Mouse (Mus musculus) CD8-positive naive resting alpha-beta T cell, adult 2 months (primary cell): ENCODE measurements around the gene Sema3f.

ENCODE experiments used
- DNase-seq, 2 experiments: peaks; one replicate each; pipeline ENCODE4 v3.0.0; 2022; ENCODE audit warnings: low read depth in 2 of 2, low spot score in 2 of 2

The Sema3f gene

GRCm38 (mm10) chr9:107692785-107693184 is 17.5 kb downstream of the Sema3f start:
- DNase-seq, result no peak

DNA sequence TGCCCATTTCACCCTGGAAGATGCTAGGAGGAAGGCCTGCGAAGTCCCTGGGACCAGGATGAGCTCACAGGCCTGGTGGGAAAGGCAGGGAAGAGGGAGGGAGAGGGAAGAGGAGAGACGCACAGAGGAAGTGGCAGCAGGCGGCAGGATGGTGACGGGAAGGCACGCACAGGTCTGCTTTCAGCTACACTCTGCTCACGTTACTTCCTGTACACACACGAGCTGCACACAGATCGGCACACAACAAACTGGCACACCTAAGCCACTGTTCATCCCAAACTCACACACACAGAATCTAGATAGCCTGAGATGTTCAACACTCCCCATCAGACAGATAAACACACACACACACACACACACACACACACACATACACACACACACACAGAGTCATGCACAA is 19.9 kb downstream of the Sema3f start:
- no peak for DNase-seq

- no peak for DNase-seq
Measured at GRCm38 (mm10) chr9:107688939-107689338, 21.3 kb downstream of the Sema3f start.

GRCm38 (mm10) chr9:107688415-107688814 is 21.9 kb downstream of the Sema3f start:
- DNase-seq, result no peak

GRCm38 (mm10) chr9:107685231-107685981 is 24.9 kb downstream of the Sema3f start:
- peak; percentile 31 to 47 for DNase-seq

DNA sequence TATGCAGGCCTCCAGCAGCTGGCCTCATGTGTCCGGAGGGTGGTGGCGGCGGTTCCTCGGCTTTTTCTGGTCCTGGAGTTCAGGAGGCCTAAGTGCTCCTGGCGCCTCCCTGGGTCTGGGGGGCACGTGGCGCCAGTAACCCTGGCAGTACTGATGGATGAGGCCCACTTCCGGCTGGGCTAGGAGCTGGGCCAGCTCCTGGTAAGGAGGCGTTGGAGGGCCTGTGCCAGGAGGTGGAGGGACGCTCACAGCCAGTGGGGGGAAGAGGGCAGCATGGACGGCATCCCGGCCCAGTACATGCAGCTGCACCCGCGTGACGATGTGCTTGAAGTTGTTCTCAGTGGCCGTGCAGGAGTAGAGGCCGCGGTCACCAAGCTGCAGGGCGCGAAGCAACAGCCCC is 27.9 kb downstream of the Sema3f start:
- DNase-seq, result no peak

DNA sequence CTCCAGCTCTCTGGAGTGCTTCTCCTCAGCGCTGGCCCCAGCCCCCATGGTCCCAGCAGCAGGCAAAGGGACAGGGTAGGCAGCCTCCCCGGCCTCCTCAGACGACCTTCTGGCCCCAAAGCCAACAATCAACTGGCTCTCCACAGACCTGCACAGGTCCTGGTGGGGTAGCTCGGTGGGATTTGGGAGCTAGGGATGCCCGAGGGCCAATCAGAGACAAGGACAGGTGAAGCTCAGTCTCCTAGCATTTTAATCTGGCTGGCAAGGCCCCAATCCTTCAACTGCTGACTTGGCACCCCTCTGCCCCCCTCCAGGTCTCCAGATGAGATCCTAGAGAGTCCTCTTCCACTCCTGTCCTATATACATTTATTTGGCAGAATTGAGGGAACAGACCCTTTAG is 30.8 kb downstream of the Sema3f start, which contains the start of gene Gnat1:
Gnat1 (minus strand) TSS at position 212 of the 400 bp plus-strand sequence.
- DNase-seq, result no peak

DNA sequence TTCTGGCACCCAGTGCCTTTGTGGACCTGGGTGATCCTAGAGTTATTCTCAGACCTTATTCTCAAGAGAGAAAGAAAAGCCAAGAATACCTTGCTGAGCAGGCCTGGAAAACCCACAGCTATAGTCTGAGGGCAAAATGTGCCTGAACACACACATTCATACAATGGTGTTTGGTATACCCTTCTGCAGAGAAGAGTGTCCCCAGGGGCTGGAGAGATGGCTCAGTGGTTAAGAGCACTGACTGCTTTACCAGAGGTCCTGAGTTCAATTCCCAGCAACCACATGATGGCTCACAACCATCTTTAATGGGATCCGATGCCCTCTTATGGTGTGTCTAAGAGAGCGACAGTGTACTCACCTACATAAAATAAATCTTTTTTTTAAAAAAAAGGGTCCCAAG is 31.4 kb downstream of the Sema3f start:
- DNase-seq, result no peak

GRCm38 (mm10) chr9:107677819-107678526 is 32.3 kb downstream of the Sema3f start:
- peak; percentile 78 to 84 for DNase-seq

DNA sequence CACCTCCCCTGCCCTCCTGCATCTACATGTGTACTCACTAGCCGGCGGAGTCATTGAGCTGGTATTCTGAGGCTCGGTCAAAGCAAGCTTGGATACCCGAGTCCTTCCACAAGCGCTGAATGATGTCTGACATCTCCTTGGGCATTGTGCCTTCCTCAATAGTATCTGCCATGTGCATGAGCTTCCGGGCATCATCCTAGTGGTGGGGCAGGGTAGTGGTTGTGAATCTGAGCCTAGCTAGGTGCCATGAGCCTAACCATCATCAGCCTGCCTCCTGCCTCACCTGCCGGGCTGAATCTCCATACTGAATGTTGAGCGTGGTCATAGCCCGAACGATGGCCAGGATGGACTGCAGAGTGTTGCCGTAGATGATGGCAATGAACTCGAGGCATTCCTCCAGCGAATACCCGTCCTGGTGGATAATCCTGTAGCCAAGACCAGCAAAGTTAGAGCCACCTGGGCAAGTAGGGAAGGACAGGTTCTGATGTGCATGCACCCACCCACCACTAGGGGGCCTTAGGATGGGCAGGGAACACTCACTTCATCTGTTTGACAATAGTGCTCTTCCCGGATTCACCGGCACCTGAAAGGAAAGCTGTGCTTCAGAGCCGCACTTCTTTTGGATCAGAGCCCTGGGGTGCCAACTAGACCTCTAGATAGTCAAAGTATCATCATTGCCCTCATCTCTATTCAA is 33.0 kb downstream of the Sema3f start:
- peak; percentile 43 to 61 for DNase-seq

GRCm38 (mm10) chr9:107676302-107676701 is 34.0 kb downstream of the Sema3f start:
- DNase-seq, result peak in 1 of 2 experiments; percentile 11

GRCm38 (mm10) chr9:107675671-107676301 is 34.5 kb downstream of the Sema3f start:
- peak; percentile 44 to 50 for DNase-seq

- no peak for DNase-seq
Measured at GRCm38 (mm10) chr9:107674609-107675429, 35.5 kb downstream of the Sema3f start.

GRCm38 (mm10) chr9:107670259-107670658 is 40.0 kb downstream of the Sema3f start:
- DNase-seq, result no peak

- DNase-seq, result no peak
Measured at GRCm38 (mm10) chr9:107669480-107669945, 40.8 kb downstream of the Sema3f start, which contains the start of gene Slc38a3. Gene Slc38a3, minus strand, starts transcription at chr9:107669530.

DNA sequence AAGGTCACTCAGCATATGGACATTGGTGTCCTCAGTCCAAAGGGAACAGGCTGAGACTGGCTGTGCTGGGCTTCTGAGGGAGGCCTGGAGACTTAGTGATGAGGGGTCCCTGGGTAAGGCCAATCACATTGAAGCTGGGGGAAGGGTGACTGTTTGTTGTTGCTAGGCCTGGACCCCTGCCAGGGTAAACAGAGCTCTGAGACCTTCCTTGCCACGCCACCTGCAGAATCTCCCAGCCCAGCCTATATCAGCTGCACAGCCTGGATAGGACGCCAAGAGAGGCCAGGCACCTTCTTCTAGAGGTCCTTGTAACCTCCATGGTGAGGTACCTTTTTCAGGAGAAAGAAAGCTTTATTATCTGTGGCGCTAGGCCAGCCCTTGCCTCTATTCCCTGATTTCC is 41.4 kb downstream of the Sema3f start:
- DNase-seq, result no peak

- no peak for DNase-seq
Measured at GRCm38 (mm10) chr9:107668011-107668410, 42.3 kb downstream of the Sema3f start.

DNA sequence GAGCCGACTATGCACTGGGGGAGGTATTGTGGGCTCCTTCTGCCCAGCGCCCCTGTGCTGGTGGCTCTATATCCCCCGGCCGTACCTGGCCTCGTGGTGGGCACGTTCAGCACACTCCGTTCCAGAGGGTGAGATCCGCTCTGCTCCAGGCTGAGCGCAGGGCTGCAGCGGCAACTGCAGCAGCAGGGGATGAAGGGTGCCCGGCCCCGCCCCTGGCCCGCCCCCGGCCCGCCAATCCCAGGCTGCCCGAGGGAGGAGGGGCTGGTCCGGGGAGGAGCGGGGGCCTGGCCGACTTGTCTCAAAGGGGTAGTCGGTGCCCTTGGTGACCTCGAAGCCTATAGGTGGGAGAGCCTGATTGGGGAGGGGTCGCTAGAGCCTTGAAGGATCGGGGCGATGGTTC is 43.1 kb downstream of the Sema3f start:
- DNase-seq, result no peak

- no peak for DNase-seq
Measured at GRCm38 (mm10) chr9:107666751-107667205, 43.5 kb downstream of the Sema3f start.

DNA sequence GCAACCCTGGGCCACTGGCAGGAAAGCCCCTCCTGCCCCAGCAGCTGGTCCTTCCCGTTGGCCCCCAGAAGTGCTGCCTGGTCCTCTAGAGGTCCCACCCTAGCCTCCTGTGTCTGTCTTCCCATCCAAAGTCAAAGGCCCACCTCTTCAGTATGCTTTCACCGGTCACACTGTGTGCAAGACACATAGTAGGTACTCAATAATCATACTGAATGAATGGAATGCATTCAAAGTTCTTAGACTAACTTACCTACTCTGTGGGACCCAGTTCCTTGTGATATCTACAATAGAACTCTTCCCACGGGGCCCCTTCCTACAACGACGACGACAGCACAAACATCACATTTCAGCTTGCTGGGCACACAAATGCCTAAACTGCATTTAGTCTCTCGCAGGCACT is 45.0 kb downstream of the Sema3f start:
- DNase-seq, result no peak
